Comparison of ENCODE assay signal across 21 mouse cellular contexts in genomic region chr1:37663606-37664005, GRCm38 (mm10). TPM values are rescaled to one million over a fixed set of nuclear protein-coding genes. Genes with fewer than 3 reads are reported as not detected.
DNase-seq lines count a peak whose midpoint lies in the region; ATAC-seq and TF ChIP-seq lines count a peak whose summit lies in the region.
"Had no signal": no experiment of that assay in that cellular context is flagged by ENCODE, and none has a peak within 500 bp of the region (broad histone marks: within the 10 kb centered on the region; RNA-seq: fewer than 3 reads in every experiment).

No protein-coding gene starts in this region.

- peak; percentile 28 for ATAC-seq in frontal cortex, adult (ENCODE audit: low TSS enrichment)
- ATAC-seq in granulocyte monocyte progenitor cell, adult 5-6 weeks (replicated peaks; ENCODE audit: poor library complexity, severe bottlenecking): peak; percentile 55; the same call in 1 of the 2 replicates
- ATAC-seq: CD4-positive, CD25-positive, alpha-beta regulatory T cell, adult 4 months; forebrain, embryonic 14.5 days; hindbrain, postnatal 0 days had no signal

- no peak for DNase-seq in frontal cortex, postnatal 14 days (ENCODE audit: low spot score in 2 of 2)
- no peak for DNase-seq in left cerebral cortex, adult 2 months (ENCODE audit: extremely low spot score in 1 of 2, low spot score in 2 of 2)
- no peak for DNase-seq in left cerebral cortex, postnatal 14 days (ENCODE audit: low spot score in 2 of 2)
- DNase-seq in Muller cell, postnatal 12 days (ENCODE audit: inconsistent ontology term): no peak
- DNase-seq in heart, adult 8-10 months (ENCODE audit: low spot score): no peak
- DNase-seq: adrenal gland, postnatal 14 days; B cell, adult 2 months; cerebellum, adult 18-20 months; cerebellum, postnatal 10 days; embryo, embryonic 11 days; gastrocnemius, postnatal 14 days; heart, postnatal 36 days had no signal

- intact Hi-C loops in left cerebral cortex, adult 2 months (cut with DNase I): no loop called here
- intact Hi-C loops in left cerebral cortex, postnatal 14 days (cut with DNase I): no loop called here

- no peak for TF ChIP-seq CTCF in left cerebral cortex, adult 2 months (IDR thresholded peaks at IDR 0.05)

- H3K4me3 ChIP-seq in left cerebral cortex, adult 2 months: no peak overlapping the region
- H3K4me3 ChIP-seq: embryonic facial prominence, embryonic 15.5 days; erythroblast, embryonic 14.5 days; forebrain, embryonic 10.5 days; heart, embryonic 13.5 days had no signal

- H3K27ac ChIP-seq in left cerebral cortex, adult 2 months: peak overlapping the region; percentile 28; the same call in 1 of the 2 replicates
- H3K27ac ChIP-seq: embryonic facial prominence, embryonic 15.5 days; forebrain, embryonic 10.5 days; heart, embryonic 13.5 days; hindbrain, postnatal 0 days had no signal

RNA-seq across cellular contexts. Expression of gene 2010300C02Rik, which starts 56.3 kb away (rescaled TPM):
- total RNA-seq in left cerebral cortex, adult 2 months (2021): 100 to 1,000 TPM; 282 to 283 TPM
- total RNA-seq in left cerebral cortex, postnatal 14 days (2021): 100 to 1,000 TPM; 177 to 178 TPM
- not detected in 2 replicates for total RNA-seq in granulocyte monocyte progenitor cell, adult 5-6 weeks (2014; fragmentation: Nextera tagmentation)
- 0.13 TPM in 1 of 2 replicates, not detected in the other for total RNA-seq in granulocyte monocyte progenitor cell, adult 5-6 weeks (2017)
- total RNA-seq in heart, adult 8-10 months (2022): 1 to 10 TPM; 1.1 to 3.0 (median 2.0) TPM

Comparison
In these comparisons a context has a peak if more than half of its experiments do, and no peak if none do; other contexts are left out.
1. RNA of gene 2010300C02Rik, which starts 56.3 kb away (total RNA-seq): 282 to 283 TPM in left cerebral cortex, adult 2 months and 177 to 178 TPM in left cerebral cortex, postnatal 14 days; 1.1 to 3.0 TPM in heart, adult 8-10 months and 0.13 TPM in granulocyte monocyte progenitor cell, adult 5-6 weeks; every median in the first group is over 10 times any median in the second.